Mouse (Mus musculus): ENCODE results near the gene Mlx.

- no peak for TF ChIP-seq CTCF (IDR thresholded peaks at IDR 0.05; ENCODE audit: extremely low read depth, insufficient read depth, low read length)
- TF ChIP-seq POLR2A (IDR thresholded peaks at IDR 0.05; ENCODE audit: extremely low read depth, insufficient read depth, low read length): no peak
These were observed 2.3 kb upstream of the Mlx start for GRCm38 (mm10) chr11:101084811-101085210.

Data from cortical plate, adult 2 months (tissue).